Mouse (Mus musculus): ENCODE measurements around the gene Cavin3.

DNA sequence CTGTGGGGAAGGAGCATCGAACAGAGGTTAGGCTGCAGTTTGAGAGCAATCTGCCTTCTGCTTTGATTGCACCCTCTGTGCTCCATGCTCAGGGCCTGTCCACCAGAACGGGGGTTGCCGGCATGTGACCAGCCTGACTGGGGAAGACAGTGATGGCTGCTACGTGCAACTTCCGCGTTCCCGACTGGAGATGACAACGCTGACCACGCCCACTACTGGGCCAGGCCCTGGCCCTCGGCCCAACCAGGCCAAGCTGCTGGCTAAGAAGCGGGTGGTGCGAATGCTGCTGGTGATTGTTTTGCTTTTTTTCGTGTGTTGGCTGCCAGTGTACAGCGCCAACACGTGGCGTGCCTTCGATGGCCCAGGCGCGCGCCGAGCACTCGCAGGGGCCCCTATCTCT is 47.3 kb downstream of the Cavin3 start:
- TF ChIP-seq TBP (conservative IDR thresholded peaks at IDR 0.05; ENCODE audit: low read depth, low read length) (no peak), POLR2A (IDR thresholded peaks at IDR 0.05; ENCODE audit: low read depth, low read length) (no peak), CTCF (conservative IDR thresholded peaks at IDR 0.05 in 1 of 2, IDR thresholded peaks at IDR 0.05 in 1 of 2; ENCODE audit: low read depth in 2 of 2, low read length in 2 of 2) (no peak)

All from CH12.LX (cell line).